Mouse (Mus musculus) Muller cell, postnatal 12 days (primary cell): ENCODE results near the gene Kcnk13.

Experiments
- DNase-seq: peaks from one replicate; pipeline ENCODE4 v3.0.0-alpha.2; 2015; ENCODE audit errors: inconsistent ontology term

Kcnk13 gene

GRCm38 (mm10) chr12:99964301-99965202 lies at the start of gene Kcnk13:
TSS of gene Kcnk13 (plus strand) at chr12:99964499.
- peak; percentile 70 for DNase-seq

GRCm38 (mm10) chr12:99917800-99918427 lies 46.4 kb upstream of the Kcnk13 start:
- peak; percentile 49 for DNase-seq

DNA sequence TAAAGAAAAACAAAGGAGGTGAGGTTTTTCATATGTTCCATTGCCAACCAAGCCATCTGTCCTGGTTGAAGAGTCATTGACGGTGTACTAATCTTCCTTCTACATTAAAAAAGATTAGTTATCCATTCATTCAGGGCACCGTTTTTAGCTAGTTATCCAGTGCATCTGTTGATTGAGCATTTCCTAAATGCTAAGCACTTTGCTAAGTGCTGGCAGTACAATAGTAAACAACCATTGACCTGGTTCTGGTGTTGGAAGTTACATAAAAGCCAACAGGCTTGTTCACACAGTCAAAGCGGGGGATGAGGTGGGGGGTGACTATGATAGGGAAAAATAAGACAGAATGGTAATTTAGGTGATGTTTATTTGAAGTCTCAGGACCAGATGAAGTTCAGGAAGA lies 44.7 kb upstream of the Kcnk13 start:
- no peak for DNase-seq

- no peak for DNase-seq
Observed at GRCm38 (mm10) chr12:99921045-99921444, 43.3 kb upstream of the Kcnk13 start.

GRCm38 (mm10) chr12:99923131-99923606 lies 41.1 kb upstream of the Kcnk13 start:
- peak; percentile 74 for DNase-seq

DNA sequence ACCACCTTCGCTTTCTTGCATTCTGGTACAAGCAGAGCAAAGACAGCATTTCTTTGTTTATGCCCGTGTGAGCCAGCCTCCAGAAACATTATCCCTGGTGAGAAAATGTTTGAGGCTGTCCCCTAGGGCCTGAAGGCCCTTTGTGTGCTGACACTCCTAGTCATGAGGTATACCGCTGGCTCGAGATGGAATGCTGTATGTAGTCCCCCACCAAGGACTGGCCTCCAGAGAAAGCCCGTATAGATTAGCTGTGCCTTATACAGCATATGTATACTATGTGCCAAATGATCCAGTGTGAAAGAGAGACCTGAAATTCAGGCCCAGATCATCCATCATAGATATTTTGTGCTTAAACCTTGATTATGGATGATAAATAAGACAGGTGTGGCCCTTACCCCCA lies 40.6 kb upstream of the Kcnk13 start:
- no peak for DNase-seq

- no peak for DNase-seq
Observed at GRCm38 (mm10) chr12:99928311-99928710, 36.0 kb upstream of the Kcnk13 start.

DNA sequence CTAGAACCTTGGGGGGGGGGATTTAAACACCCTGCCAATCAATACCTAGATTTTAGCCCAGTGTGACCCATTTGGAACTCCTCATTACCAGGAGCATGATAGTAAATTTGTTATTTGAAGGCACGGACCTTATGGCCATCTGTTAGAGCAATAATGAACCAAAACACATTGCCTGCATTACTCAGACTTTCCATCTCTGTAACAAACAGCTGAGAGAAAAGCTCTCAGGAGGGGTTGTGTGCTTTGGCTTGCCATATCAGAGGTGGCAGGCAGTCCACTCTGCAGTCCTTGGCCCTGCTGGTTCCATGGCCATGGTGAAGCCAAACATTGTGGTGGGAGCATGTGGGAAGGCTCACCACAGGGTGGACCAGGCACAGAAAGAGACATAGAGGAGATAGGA lies 35.1 kb upstream of the Kcnk13 start:
- DNase-seq = no peak

DNA sequence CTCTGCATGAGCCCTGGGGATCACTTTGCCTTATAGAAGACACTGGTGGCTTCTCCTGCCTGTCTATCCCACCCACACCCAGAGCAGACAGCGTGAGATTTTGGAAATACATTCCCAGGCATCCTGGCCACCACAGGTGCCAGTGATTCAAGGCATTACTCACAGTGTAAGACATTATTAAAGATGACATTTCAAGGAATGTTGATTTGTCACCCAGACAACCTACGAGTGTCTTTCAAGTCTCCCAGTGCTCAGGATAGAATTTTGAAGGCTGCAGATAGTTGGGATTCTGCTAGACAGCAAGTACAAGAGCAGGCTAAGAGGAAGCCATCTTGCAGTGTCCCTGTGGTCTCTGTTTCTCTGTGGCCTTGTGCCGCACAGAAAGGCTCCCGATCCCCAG lies 32.1 kb upstream of the Kcnk13 start:
- no peak for DNase-seq

DNA sequence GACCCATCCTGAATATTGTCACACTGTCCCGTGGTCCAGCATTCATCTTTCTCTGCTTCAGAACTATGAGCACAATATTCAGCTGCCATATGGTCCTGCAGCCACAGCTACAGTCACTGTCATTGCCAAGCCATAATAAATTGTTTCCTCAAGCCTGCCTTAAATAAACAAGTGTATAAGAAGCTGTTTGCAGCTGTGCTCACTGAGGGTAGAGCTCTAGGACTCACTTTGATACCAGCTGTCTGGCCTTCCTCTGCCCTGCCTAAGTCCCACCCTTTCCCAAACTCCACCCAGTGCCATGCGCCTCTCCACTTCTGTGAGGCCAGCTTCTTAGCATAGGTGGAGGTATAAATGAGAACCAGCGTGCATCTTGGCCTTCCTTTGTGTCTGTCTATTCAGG lies 30.7 kb upstream of the Kcnk13 start:
- no peak for DNase-seq

- no peak for DNase-seq
Observed at GRCm38 (mm10) chr12:99935403-99935802, 28.9 kb upstream of the Kcnk13 start.

DNA sequence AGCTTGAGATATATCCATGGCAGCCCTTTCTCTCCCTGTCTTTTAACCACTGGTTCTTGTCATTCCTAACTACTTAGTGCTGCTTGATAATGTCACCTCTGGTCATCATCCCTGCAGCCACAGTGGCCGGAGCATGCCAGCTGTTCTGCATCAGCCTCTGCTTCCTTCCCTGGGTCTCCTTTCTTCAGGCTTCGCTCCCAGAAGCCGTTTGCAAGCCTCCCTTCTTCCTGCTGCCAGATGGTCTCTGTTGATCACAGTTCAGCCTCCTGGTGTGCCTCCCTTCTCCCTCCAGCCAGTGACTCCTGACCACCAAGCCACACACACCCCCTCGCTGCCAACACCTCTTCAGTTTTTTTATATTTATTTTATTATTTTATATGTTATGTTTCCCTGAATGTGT lies 25.8 kb upstream of the Kcnk13 start:
- no peak for DNase-seq

GRCm38 (mm10) chr12:99939179-99939578 lies 25.1 kb upstream of the Kcnk13 start:
- DNase-seq = no peak

- no peak for DNase-seq
Observed at GRCm38 (mm10) chr12:99940704-99941103, 23.6 kb upstream of the Kcnk13 start.

GRCm38 (mm10) chr12:99942441-99942840 lies 21.9 kb upstream of the Kcnk13 start:
- DNase-seq = no peak

DNA sequence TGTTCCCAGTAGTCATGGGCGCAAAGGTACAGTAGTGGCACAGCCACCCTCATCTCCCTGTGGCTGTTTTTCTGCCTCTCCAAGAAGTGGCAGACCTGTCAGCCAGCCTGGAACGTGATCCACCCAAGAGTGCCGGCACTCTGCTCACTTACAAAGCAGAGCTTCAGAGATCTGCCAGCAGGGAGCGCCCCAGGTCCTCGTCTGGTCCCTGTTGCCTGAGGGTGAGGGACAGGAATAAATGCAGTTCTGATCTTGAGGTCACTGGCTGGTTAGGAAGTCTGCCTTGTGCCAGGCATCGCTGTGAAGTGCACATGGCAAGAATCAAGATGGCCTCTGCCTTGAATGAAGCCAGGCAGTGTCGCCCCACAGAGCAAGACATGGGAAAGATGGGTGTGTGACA lies 11.4 kb upstream of the Kcnk13 start:
- no peak for DNase-seq

- no peak for DNase-seq
Observed at GRCm38 (mm10) chr12:99956411-99956810, 7.9 kb upstream of the Kcnk13 start.

DNA sequence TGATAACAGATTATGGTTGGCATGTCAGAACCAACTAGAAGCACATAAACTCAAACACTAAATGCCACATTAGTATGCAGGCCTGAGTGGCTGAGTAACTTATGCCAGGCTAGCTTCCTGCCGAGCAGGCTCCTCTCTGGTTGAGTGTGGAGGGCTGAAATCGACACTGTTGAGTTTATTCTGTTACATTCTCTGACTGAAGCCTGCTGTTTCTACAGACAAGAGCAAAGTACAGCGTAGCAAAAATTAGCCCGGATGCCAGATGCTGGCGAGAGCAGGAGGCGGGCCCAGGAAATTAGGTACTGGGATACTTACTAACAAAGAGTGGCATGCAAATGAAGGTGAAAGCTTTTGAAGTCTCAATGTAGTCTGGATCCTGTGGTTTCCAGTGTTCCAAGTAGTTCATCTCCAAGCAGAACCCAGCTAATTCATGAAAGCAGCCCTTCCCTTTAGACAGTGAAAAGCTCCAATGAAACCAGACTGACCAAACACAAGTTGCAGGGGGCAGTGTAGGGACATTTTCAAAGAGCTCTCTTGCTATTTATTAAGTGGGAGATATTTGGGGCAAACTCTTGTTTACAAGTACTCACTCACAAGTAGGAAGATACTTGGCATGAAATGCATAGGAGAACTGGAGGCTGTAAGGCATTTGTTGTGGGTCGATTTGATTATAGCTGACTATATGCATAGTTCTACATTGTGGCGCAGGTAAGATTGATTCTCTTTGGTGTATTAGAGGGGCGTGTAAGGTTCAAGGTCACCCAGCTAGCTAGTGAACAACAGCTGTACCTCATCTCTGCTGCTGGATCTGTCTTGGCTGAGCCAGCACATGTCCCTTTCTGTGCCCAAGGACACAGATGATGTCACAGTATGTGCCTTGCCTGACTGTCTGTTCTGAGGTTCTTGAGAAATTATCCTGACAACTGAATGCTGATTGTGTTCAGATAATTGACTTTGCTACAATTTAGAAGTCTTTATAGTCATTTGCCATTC lies 5.9 kb upstream of the Kcnk13 start:
- DNase-seq = no peak

DNA sequence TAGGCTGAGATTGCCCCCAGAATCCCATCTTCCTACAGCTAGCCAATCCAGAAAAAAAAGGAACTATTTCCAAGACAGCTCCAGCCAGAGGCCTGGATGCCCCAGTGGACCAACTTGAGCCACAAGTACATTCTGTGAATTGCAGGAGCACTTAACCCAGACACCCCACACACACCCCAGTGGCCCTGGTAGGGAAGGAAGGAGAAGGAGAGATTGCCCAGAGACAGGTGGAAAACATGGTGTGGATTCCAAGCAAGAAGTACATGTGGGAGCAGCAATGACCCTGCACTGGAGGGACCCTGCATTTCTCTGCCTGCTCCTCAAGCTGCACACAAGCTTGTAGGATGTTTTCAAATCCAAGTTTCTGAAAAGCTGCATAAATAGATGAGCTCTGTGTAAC lies 5.0 kb upstream of the Kcnk13 start:
- no peak for DNase-seq

- DNase-seq = peak; percentile 54
Observed at GRCm38 (mm10) chr12:99959930-99960329, 4.4 kb upstream of the Kcnk13 start.

GRCm38 (mm10) chr12:99960675-99961074 lies 3.6 kb upstream of the Kcnk13 start:
- DNase-seq = no peak
